Mouse (Mus musculus) C2C12 (cell line): ENCODE measurements around the gene Csf3. TPM values are rescaled to one million over a fixed set of nuclear protein-coding genes. Genes with fewer than 3 reads are reported as not detected.

ENCODE experiments used
- H3K27me3 ChIP-seq: one replicate; pipeline ENCODE4 v1.6.1; 2011; ENCODE audit not compliant: control insufficient read depth, insufficient read depth, insufficient read length
- H3K36me3 ChIP-seq: one replicate; pipeline ENCODE4 v1.6.1; 2011; ENCODE audit not compliant: control insufficient read depth, insufficient read depth
- H3K4me3 ChIP-seq: one replicate; pipeline ENCODE4 v1.5.1; 2011; ENCODE audit warnings: mild to moderate bottlenecking, control low read depth; ENCODE audit not compliant: poor library complexity, insufficient read depth, severe bottlenecking
- H3K79me2 ChIP-seq: one replicate; pipeline ENCODE4 v1.6.1; 2011; ENCODE audit not compliant: control insufficient read depth, insufficient read depth
- H3K79me3 ChIP-seq: one replicate; pipeline ENCODE4 v1.6.1; 2011; ENCODE audit warnings: low read depth, control low read depth
- H3ac ChIP-seq: one replicate; pipeline ENCODE3; 2011; ENCODE audit warnings: low read depth; ENCODE audit not compliant: control insufficient read depth, insufficient read length
- CTCF ChIP-seq: IDR thresholded peaks from one replicate; pipeline ENCODE4 v1.5.1; 2011; ENCODE audit not compliant: control insufficient read depth, insufficient read depth, insufficient read length
- FOSL1 ChIP-seq: IDR thresholded peaks from one replicate; pipeline ENCODE4 v1.8.0; 2011; ENCODE audit warnings: mild to moderate bottlenecking, low read length; ENCODE audit not compliant: poor library complexity, insufficient read depth, severe bottlenecking
- MAX ChIP-seq: IDR thresholded peaks from one replicate; pipeline ENCODE4 v1.6.1; 2011; ENCODE audit warnings: mild to moderate bottlenecking, control low read depth
- MYOG ChIP-seq: IDR thresholded peaks from one replicate; pipeline ENCODE4 v1.6.1; 2011; ENCODE audit not compliant: control insufficient read depth, insufficient read length; ENCODE audit errors: extremely low read depth
- USF1 ChIP-seq: IDR thresholded peaks from one replicate; pipeline ENCODE4 v1.6.1; 2011; ENCODE audit warnings: low read depth, mild to moderate bottlenecking, control low read depth, moderate library complexity
- polyA plus RNA-seq: library from polyadenylated mRNA; unstranded; fragments of >200 nt; fragmentation: generic; extraction: Trizol; gene quantifications from one replicate; pipeline ENCODE4 v1.2.1, GENCODE M21; 2012; ENCODE audit warnings: missing spikeins

Gene Csf3
- polyA plus RNA-seq, 1 experiment = not detected

DNA sequence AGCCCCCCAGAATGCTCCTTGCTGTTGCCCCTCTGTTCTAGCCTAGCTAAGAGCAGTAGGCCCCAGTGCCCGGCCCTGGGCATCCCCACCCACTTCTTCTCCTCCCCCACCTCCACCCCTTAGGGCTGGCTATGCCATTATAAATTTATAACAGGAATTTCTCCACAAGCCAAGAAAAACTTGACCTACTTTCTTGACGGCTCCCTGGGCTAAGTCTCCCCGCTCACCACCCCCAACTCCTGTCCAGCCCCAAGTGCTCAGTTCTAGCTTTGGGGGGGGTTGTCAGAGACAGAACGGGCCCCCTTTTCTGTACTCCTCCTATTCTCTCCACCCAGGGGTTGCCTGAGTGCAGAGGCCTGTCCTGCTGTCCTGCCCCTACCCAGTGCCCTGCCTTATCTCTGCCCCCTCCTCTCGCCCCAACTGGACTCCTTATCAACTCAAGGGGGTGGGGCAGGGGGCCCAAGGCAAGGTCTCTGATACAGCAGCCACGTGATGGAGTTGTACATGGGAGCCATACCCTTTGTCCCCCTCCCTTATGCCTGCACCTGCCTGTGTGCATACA, 50.2 kb downstream of the Csf3 start:
- H3ac ChIP-seq = no peak overlapping the region
- no peaks in the 10 kb centered on the region for H3K36me3 ChIP-seq
- H3K79me2 ChIP-seq = peaks cover 24% of the 10 kb centered on the region
- no peak overlapping the region for H3K4me3 ChIP-seq
- peaks cover 3% of the 10 kb centered on the region for H3K79me3 ChIP-seq
- H3K27me3 ChIP-seq = no peaks in the 10 kb centered on the region
- TF ChIP-seq MYOG = no peak
- no peak for TF ChIP-seq USF1

DNA sequence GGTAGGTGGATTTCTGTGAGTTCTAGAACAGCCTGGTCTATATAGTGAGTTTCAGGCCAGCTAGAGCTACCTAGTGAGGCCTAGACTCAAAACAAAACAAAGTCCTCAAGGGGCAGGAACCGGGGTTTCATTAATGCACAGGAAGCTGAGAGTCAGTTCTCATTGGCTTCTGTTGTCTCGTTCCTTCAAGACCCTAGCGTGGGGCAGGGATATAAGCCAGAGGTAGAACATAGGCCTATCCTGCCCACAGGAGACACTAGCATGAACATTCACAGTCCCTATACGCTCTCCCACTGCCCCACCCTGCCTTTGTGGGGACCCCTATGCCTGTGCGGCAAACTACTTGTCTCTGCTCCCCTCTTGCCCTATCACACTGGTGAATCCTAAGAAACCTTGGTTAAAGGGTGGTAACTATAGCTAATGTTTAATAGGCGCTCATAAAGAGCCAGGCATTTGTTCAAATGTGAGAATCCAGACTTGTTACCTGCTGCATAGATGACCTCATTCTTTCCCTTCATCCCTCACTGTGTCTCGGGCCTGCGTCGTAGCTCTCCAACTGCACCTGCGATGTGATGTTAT, 51.6 kb downstream of the Csf3 start:
- H3K36me3 ChIP-seq = no peaks in the 10 kb centered on the region
- no peaks in the 10 kb centered on the region for H3K27me3 ChIP-seq
- no peak overlapping the region for H3K4me3 ChIP-seq
- H3K79me3 ChIP-seq = peaks cover 3% of the 10 kb centered on the region
- H3ac ChIP-seq = no peak overlapping the region
- peaks cover 24% of the 10 kb centered on the region for H3K79me2 ChIP-seq
- TF ChIP-seq FOSL1 (no peak), CTCF (no peak), MAX (no peak), USF1 (no peak)

Other genes with a start within 250 kb of the Csf3 start
- not detected for gene Ikzf3, start 155.2 kb upstream of the Csf3 start, polyA plus RNA-seq
- gene Zpbp2, start 150.2 kb upstream of the Csf3 start, polyA plus RNA-seq = not detected
- gene Ormdl3, start 113.9 kb upstream of the Csf3 start, polyA plus RNA-seq = 25.0 TPM
- not detected for gene Lrrc3c, start 103.0 kb upstream of the Csf3 start, polyA plus RNA-seq
- 0.34 TPM for gene Gm12355, start 75.6 kb upstream of the Csf3 start, polyA plus RNA-seq
- not detected for gene Gsdma3, start 74.9 kb upstream of the Csf3 start, polyA plus RNA-seq
- not detected for gene Gsdma2, start 54.5 kb upstream of the Csf3 start, polyA plus RNA-seq
- gene Gsdma, start 36.9 kb upstream of the Csf3 start, polyA plus RNA-seq = not detected
- 244 TPM for gene Psmd3, start 18.7 kb upstream of the Csf3 start, polyA plus RNA-seq
- gene Med24, start 28.2 kb downstream of the Csf3 start, polyA plus RNA-seq = 33.1 TPM
- gene Thra, start 39.4 kb downstream of the Csf3 start, polyA plus RNA-seq = 28.1 TPM
- gene Nr1d1, start 74.1 kb downstream of the Csf3 start, polyA plus RNA-seq = 22.3 TPM
- gene Msl1, start 94.3 kb downstream of the Csf3 start, polyA plus RNA-seq = 40.5 TPM
- gene Casc3, start 103.6 kb downstream of the Csf3 start, polyA plus RNA-seq = 24.4 TPM
- 0.66 TPM for gene Rapgefl1, start 135.5 kb downstream of the Csf3 start, polyA plus RNA-seq
- gene Wipf2, start 162.4 kb downstream of the Csf3 start, polyA plus RNA-seq = 4.5 TPM
- 24.1 TPM for gene Cdc6, start 206.5 kb downstream of the Csf3 start, polyA plus RNA-seq
- 31.9 TPM for gene Rara, start 226.6 kb downstream of the Csf3 start, polyA plus RNA-seq